Mouse (Mus musculus): ENCODE data around the gene Stx6.

GRCm38 (mm10) chr1:155251596-155251995, 93.1 kb downstream of the Stx6 start:
- no peak for TF ChIP-seq CTCF (IDR thresholded peaks at IDR 0.05; ENCODE audit: insufficient read depth, low read length)
- no peak for TF ChIP-seq POLR2A (IDR thresholded peaks at IDR 0.05; ENCODE audit: borderline replicate concordance, extremely low read depth, low read depth, low read length)
